Mouse (Mus musculus) brain, embryonic 14.5 days (tissue): ENCODE data around the gene Tbx5.

Source experiments
- CTCF ChIP-seq: fragments of 200-500 bp; IDR thresholded peaks from 2 replicates; pipeline ENCODE4 v1.5.1; 2012; ENCODE audit warnings: inconsistent platforms, mild to moderate bottlenecking, moderate library complexity, borderline replicate concordance; ENCODE audit not compliant: insufficient read depth, insufficient read length; ENCODE audit errors: extremely low read depth
- POLR2A ChIP-seq: fragments of 200-500 bp; IDR thresholded peaks from 2 replicates; pipeline ENCODE4 v1.6.1; 2012; ENCODE audit warnings: mild to moderate bottlenecking, inconsistent platforms, borderline replicate concordance; ENCODE audit not compliant: poor library complexity, insufficient read depth, insufficient read length, severe bottlenecking; ENCODE audit errors: extremely low read depth

GRCm38 (mm10) chr5:119802617-119803410, 29.7 kb upstream of the Tbx5 start:
- TF ChIP-seq CTCF = no peak
- TF ChIP-seq POLR2A = no peak
